In genomic region chr7:45102441-45102840, GRCm38 (mm10) we compare ENCODE assay signal across 11 mouse cellular contexts. TPM values are rescaled to one million over a fixed set of nuclear protein-coding genes. Genes with fewer than 3 reads are reported as not detected.
DNase-seq lines count a peak whose midpoint lies in the region; ATAC-seq and TF ChIP-seq lines count a peak whose summit lies in the region.
"Had no signal": no experiment of that assay in that cellular context is flagged by ENCODE, and none has a peak within 500 bp of the region (broad histone marks: within the 10 kb centered on the region; RNA-seq: fewer than 3 reads in every experiment).

No protein-coding gene starts in this region.

- peak overlapping the region; percentile 24 for H3K4me2 ChIP-seq in hindbrain, embryonic 16.5 days (ENCODE audit: low read length)
- H3K4me2 ChIP-seq in hindbrain, embryonic 13.5 days: no peak overlapping the region
- H3K4me2 ChIP-seq in lung, postnatal 0 days (replicated peaks; ENCODE audit: low read depth, low read length): peak overlapping the region; percentile 69
- H3K4me2 ChIP-seq in limb, embryonic 15.5 days: peak overlapping the region; percentile 56
- H3K4me2 ChIP-seq in stomach, embryonic 16.5 days (ENCODE audit: low read depth, low read length): peak overlapping the region; percentile 60
- no peak overlapping the region for H3K4me2 ChIP-seq in forebrain, embryonic 13.5 days
- H3K4me2 ChIP-seq: midbrain, embryonic 12.5 days had no signal

- H3K27me3 ChIP-seq in hindbrain, embryonic 16.5 days (replicated peaks; ENCODE audit: control insufficient read depth, insufficient read depth, low read length): no peaks in the 10 kb centered on the region
- no peaks in the 10 kb centered on the region for H3K27me3 ChIP-seq in hindbrain, embryonic 13.5 days
- H3K27me3 ChIP-seq in lung, postnatal 0 days (replicated peaks; ENCODE audit: insufficient read depth, low read length): no peaks in the 10 kb centered on the region
- H3K27me3 ChIP-seq in limb, embryonic 15.5 days: no peaks in the 10 kb centered on the region
- H3K27me3 ChIP-seq in stomach, embryonic 16.5 days (ENCODE audit: control insufficient read depth, insufficient read depth, low read length): no peaks in the 10 kb centered on the region
- H3K27me3 ChIP-seq in forebrain, embryonic 13.5 days: no peaks in the 10 kb centered on the region
- H3K27me3 ChIP-seq: midbrain, embryonic 12.5 days had no signal

- no peak for DNase-seq in lung, postnatal 0 days (ENCODE audit: low spot score)
- DNase-seq in lung, postnatal 4 days: no peak
- DNase-seq: spleen, adult 18-20 months; thymus, postnatal 36 days had no signal

- no peaks in the 10 kb centered on the region for H3K4me1 ChIP-seq in hindbrain, embryonic 16.5 days (ENCODE audit: control insufficient read depth, insufficient read depth, low read depth, low read length)
- peaks cover 4% of the 10 kb centered on the region; the same call in 1 of the 2 replicates for H3K4me1 ChIP-seq in hindbrain, embryonic 13.5 days (replicated peaks)
- H3K4me1 ChIP-seq in lung, postnatal 0 days (ENCODE audit: insufficient read depth, low read depth, low read length): peaks cover 4% of the 10 kb centered on the region; the same call in 1 of the 2 replicates
- peaks cover 28% of the 10 kb centered on the region for H3K4me1 ChIP-seq in limb, embryonic 15.5 days
- peaks cover 16% of the 10 kb centered on the region; the same call in 1 of the 2 replicates for H3K4me1 ChIP-seq in stomach, embryonic 16.5 days (ENCODE audit: control insufficient read depth, insufficient read depth, low read length)
- H3K4me1 ChIP-seq in forebrain, embryonic 13.5 days: no peaks in the 10 kb centered on the region

- no peak for TF ChIP-seq EP300 in lung, postnatal 0 days (IDR thresholded peaks at IDR 0.05)

- 86% methylated on average over 11 of the region's 11 CpGs for WGBS in hindbrain, embryonic 16.5 days
- WGBS in hindbrain, embryonic 13.5 days: 87% methylated on average over 11 of the region's 11 CpGs
- 73% methylated on average over 11 of the region's 11 CpGs for WGBS in lung, postnatal 0 days
- 84% methylated on average over 11 of the region's 11 CpGs for WGBS in limb, embryonic 15.5 days
- WGBS in stomach, embryonic 16.5 days: 79% methylated on average over 11 of the region's 11 CpGs
- 94% methylated on average over 11 of the region's 11 CpGs for WGBS in forebrain, embryonic 13.5 days

- no peak for ATAC-seq in hindbrain, embryonic 16.5 days
- no peak for ATAC-seq in hindbrain, embryonic 13.5 days (ENCODE audit: low FRiP score)
- no peak for ATAC-seq in lung, postnatal 0 days
- no peak for ATAC-seq in limb, embryonic 15.5 days (ENCODE audit: insufficient number of reproducible peaks, low FRiP score, low TSS enrichment, low read depth)
- ATAC-seq in stomach, embryonic 16.5 days (ENCODE audit: insufficient read depth, low FRiP score): no peak
- ATAC-seq in forebrain, embryonic 13.5 days: no peak
- ATAC-seq: activated CD4-positive, CD25-positive, alpha-beta regulatory T cell, adult 4 months had no signal

- H3K9me3 ChIP-seq in hindbrain, embryonic 16.5 days (ENCODE audit: control insufficient read depth, low read length): no peaks in the 10 kb centered on the region
- no peaks in the 10 kb centered on the region for H3K9me3 ChIP-seq in hindbrain, embryonic 13.5 days
- no peaks in the 10 kb centered on the region for H3K9me3 ChIP-seq in lung, postnatal 0 days (ENCODE audit: low read length)
- no peaks in the 10 kb centered on the region for H3K9me3 ChIP-seq in limb, embryonic 15.5 days
- H3K9me3 ChIP-seq in stomach, embryonic 16.5 days (replicated peaks; ENCODE audit: control insufficient read depth, low read length): no peaks in the 10 kb centered on the region
- H3K9me3 ChIP-seq in forebrain, embryonic 13.5 days (replicated peaks): no peaks in the 10 kb centered on the region
- H3K9me3 ChIP-seq: midbrain, embryonic 12.5 days had no signal

- H3K36me3 ChIP-seq in hindbrain, embryonic 16.5 days (ENCODE audit: control insufficient read depth, insufficient read depth, low read length): no peaks in the 10 kb centered on the region
- no peaks in the 10 kb centered on the region for H3K36me3 ChIP-seq in hindbrain, embryonic 13.5 days
- no peaks in the 10 kb centered on the region for H3K36me3 ChIP-seq in lung, postnatal 0 days (ENCODE audit: insufficient read depth, low read length)
- H3K36me3 ChIP-seq in limb, embryonic 15.5 days: 0 out of 2 replicates have a peak, but pooled peaks cover 2% of the 10 kb centered on the region
- no peaks in the 10 kb centered on the region for H3K36me3 ChIP-seq in stomach, embryonic 16.5 days (ENCODE audit: control insufficient read depth, insufficient read depth, low read length)
- no peaks in the 10 kb centered on the region for H3K36me3 ChIP-seq in forebrain, embryonic 13.5 days (ENCODE audit: poor library complexity, severe bottlenecking)
- H3K36me3 ChIP-seq: midbrain, embryonic 12.5 days had no signal

- H3K27ac ChIP-seq in hindbrain, embryonic 16.5 days (ENCODE audit: low read depth, low read length): no peak overlapping the region
- no peak overlapping the region for H3K27ac ChIP-seq in hindbrain, embryonic 13.5 days
- H3K27ac ChIP-seq in lung, postnatal 0 days (ENCODE audit: low read length): no peak overlapping the region; the same call in 1 of the 2 replicates
- peak overlapping the region; percentile 96; the same call in 1 of the 2 replicates for H3K27ac ChIP-seq in limb, embryonic 15.5 days
- no peak overlapping the region for H3K27ac ChIP-seq in stomach, embryonic 16.5 days (ENCODE audit: low read length)
- H3K27ac ChIP-seq in forebrain, embryonic 13.5 days: no peak overlapping the region
- H3K27ac ChIP-seq: midbrain, embryonic 12.5 days had no signal

- H3K9ac ChIP-seq in hindbrain, embryonic 16.5 days (ENCODE audit: low read depth, low read length): no peak overlapping the region
- H3K9ac ChIP-seq in hindbrain, embryonic 13.5 days: no peak overlapping the region
- 0 out of 2 replicates have a peak overlapping the region, but pooled peaks have one; percentile 60 for H3K9ac ChIP-seq in lung, postnatal 0 days (replicated peaks; ENCODE audit: low read depth)
- H3K9ac ChIP-seq in limb, embryonic 15.5 days: 0 out of 2 replicates have a peak overlapping the region, but pooled peaks have one; percentile 14
- peak overlapping the region; percentile 80; the same call in 1 of the 2 replicates for H3K9ac ChIP-seq in stomach, embryonic 16.5 days (ENCODE audit: low read length)
- H3K9ac ChIP-seq in forebrain, embryonic 13.5 days: no peak overlapping the region
- H3K9ac ChIP-seq: midbrain, embryonic 12.5 days had no signal

- no peak overlapping the region; the same call in 1 of the 2 replicates for H3K4me3 ChIP-seq in hindbrain, embryonic 16.5 days (ENCODE audit: low read length)
- no peak overlapping the region for H3K4me3 ChIP-seq in hindbrain, embryonic 13.5 days
- peak overlapping the region; percentile 49; the same call in 1 of the 2 replicates for H3K4me3 ChIP-seq in lung, postnatal 0 days (ENCODE audit: low read depth, low read length)
- peak overlapping the region; percentile 39 for H3K4me3 ChIP-seq in limb, embryonic 15.5 days
- peak overlapping the region; percentile 51 for H3K4me3 ChIP-seq in stomach, embryonic 16.5 days (replicated peaks; ENCODE audit: low read length)
- H3K4me3 ChIP-seq in forebrain, embryonic 13.5 days: no peak overlapping the region
- H3K4me3 ChIP-seq: midbrain, embryonic 12.5 days had no signal

- TF ChIP-seq CTCF in lung, postnatal 0 days (IDR thresholded peaks at IDR 0.05): no peak

RNA-seq across cellular contexts. Expression of gene Fcgrt, which starts 1.2 kb away (rescaled TPM):
- polyA plus RNA-seq in hindbrain, embryonic 16.5 days (2015; fragmentation: Nextera tagmentation; extraction: Ambion mirVana): 34.1 and 40.2 TPM in 2 replicates
- 26.9 and 28.3 TPM in 2 replicates for polyA plus RNA-seq in hindbrain, embryonic 13.5 days (2015; fragmentation: Nextera tagmentation; extraction: Ambion mirVana)
- 138 and 143 TPM in 2 replicates for polyA plus RNA-seq in lung, postnatal 0 days (2015; fragmentation: Nextera tagmentation; extraction: Ambion mirVana)
- 99.7 and 121 TPM in 2 replicates for polyA plus RNA-seq in limb, embryonic 15.5 days (2015; fragmentation: Nextera tagmentation; extraction: Ambion mirVana)
- 138 and 149 TPM in 2 replicates for polyA plus RNA-seq in stomach, embryonic 16.5 days (2015; fragmentation: Nextera tagmentation; extraction: Ambion mirVana)
- 8.0 and 9.9 TPM in 2 replicates for polyA plus RNA-seq in forebrain, embryonic 13.5 days (2015; fragmentation: Nextera tagmentation; extraction: Ambion mirVana)

RNA-seq across cellular contexts. Expression of gene Rcn3, which starts 10.4 kb away (rescaled TPM):
- polyA plus RNA-seq in hindbrain, embryonic 16.5 days (2015; fragmentation: Nextera tagmentation; extraction: Ambion mirVana): 63.3 and 77.3 TPM in 2 replicates
- 93.8 and 103 TPM in 2 replicates for polyA plus RNA-seq in hindbrain, embryonic 13.5 days (2015; fragmentation: Nextera tagmentation; extraction: Ambion mirVana)
- polyA plus RNA-seq in lung, postnatal 0 days (2015; fragmentation: Nextera tagmentation; extraction: Ambion mirVana): 158 and 162 TPM in 2 replicates
- 653 and 714 TPM in 2 replicates for polyA plus RNA-seq in limb, embryonic 15.5 days (2015; fragmentation: Nextera tagmentation; extraction: Ambion mirVana)
- polyA plus RNA-seq in stomach, embryonic 16.5 days (2015; fragmentation: Nextera tagmentation; extraction: Ambion mirVana): 388 and 395 TPM in 2 replicates
- 61.3 and 62.0 TPM in 2 replicates for polyA plus RNA-seq in forebrain, embryonic 13.5 days (2015; fragmentation: Nextera tagmentation; extraction: Ambion mirVana)

RNA-seq across cellular contexts. Expression of gene Rps11, which starts 21.8 kb away (rescaled TPM):
- polyA plus RNA-seq in hindbrain, embryonic 16.5 days (2015; fragmentation: Nextera tagmentation; extraction: Ambion mirVana): 698 and 709 TPM in 2 replicates
- polyA plus RNA-seq in hindbrain, embryonic 13.5 days (2015; fragmentation: Nextera tagmentation; extraction: Ambion mirVana): 994 and 999 TPM in 2 replicates
- 972 and 1,016 TPM in 2 replicates for polyA plus RNA-seq in lung, postnatal 0 days (2015; fragmentation: Nextera tagmentation; extraction: Ambion mirVana)
- polyA plus RNA-seq in limb, embryonic 15.5 days (2015; fragmentation: Nextera tagmentation; extraction: Ambion mirVana): 1,215 and 1,484 TPM in 2 replicates
- 1,225 and 1,374 TPM in 2 replicates for polyA plus RNA-seq in stomach, embryonic 16.5 days (2015; fragmentation: Nextera tagmentation; extraction: Ambion mirVana)
- polyA plus RNA-seq in forebrain, embryonic 13.5 days (2015; fragmentation: Nextera tagmentation; extraction: Ambion mirVana): 1,342 and 1,406 TPM in 2 replicates

RNA-seq across cellular contexts. Expression of gene Rpl13a, which starts 26.1 kb away (rescaled TPM):
- polyA plus RNA-seq in hindbrain, embryonic 16.5 days (2015; fragmentation: Nextera tagmentation; extraction: Ambion mirVana): 587 and 622 TPM in 2 replicates
- 770 and 846 TPM in 2 replicates for polyA plus RNA-seq in hindbrain, embryonic 13.5 days (2015; fragmentation: Nextera tagmentation; extraction: Ambion mirVana)
- polyA plus RNA-seq in lung, postnatal 0 days (2015; fragmentation: Nextera tagmentation; extraction: Ambion mirVana): 1,107 and 1,148 TPM in 2 replicates
- 1,220 and 1,390 TPM in 2 replicates for polyA plus RNA-seq in limb, embryonic 15.5 days (2015; fragmentation: Nextera tagmentation; extraction: Ambion mirVana)
- 1,102 and 1,332 TPM in 2 replicates for polyA plus RNA-seq in stomach, embryonic 16.5 days (2015; fragmentation: Nextera tagmentation; extraction: Ambion mirVana)
- 998 and 1,188 TPM in 2 replicates for polyA plus RNA-seq in forebrain, embryonic 13.5 days (2015; fragmentation: Nextera tagmentation; extraction: Ambion mirVana)

RNA-seq across cellular contexts. Expression of gene Gm45713, which starts 33.6 kb away (rescaled TPM):
- 0.16 and 0.37 TPM in 2 replicates for polyA plus RNA-seq in hindbrain, embryonic 16.5 days (2015; fragmentation: Nextera tagmentation; extraction: Ambion mirVana)
- 0.14 TPM in 1 of 2 replicates, not detected in the other for polyA plus RNA-seq in hindbrain, embryonic 13.5 days (2015; fragmentation: Nextera tagmentation; extraction: Ambion mirVana)
- polyA plus RNA-seq in lung, postnatal 0 days (2015; fragmentation: Nextera tagmentation; extraction: Ambion mirVana): 0.62 and 0.96 TPM in 2 replicates
- polyA plus RNA-seq in limb, embryonic 15.5 days (2015; fragmentation: Nextera tagmentation; extraction: Ambion mirVana): 0.65 TPM in 1 of 2 replicates, not detected in the other
- polyA plus RNA-seq in stomach, embryonic 16.5 days (2015; fragmentation: Nextera tagmentation; extraction: Ambion mirVana): not detected in 2 replicates
- 0.13 and 0.31 TPM in 2 replicates for polyA plus RNA-seq in forebrain, embryonic 13.5 days (2015; fragmentation: Nextera tagmentation; extraction: Ambion mirVana)
- polyA plus RNA-seq: activated CD4-positive, CD25-positive, alpha-beta regulatory T cell, adult 4 months had no signal

Comparison
In these comparisons a context has a peak if more than half of its experiments do, and no peak if none do; other contexts are left out.
1. H3K4me2 ChIP-seq: peak in hindbrain, embryonic 16.5 days (single experiment), lung, postnatal 0 days (single experiment), limb, embryonic 15.5 days (single experiment) and stomach, embryonic 16.5 days (single experiment); none in hindbrain, embryonic 13.5 days (single experiment) and forebrain, embryonic 13.5 days (single experiment).
2. H3K4me3 ChIP-seq: peak in lung, postnatal 0 days (single experiment), limb, embryonic 15.5 days (single experiment) and stomach, embryonic 16.5 days (single experiment); none in hindbrain, embryonic 16.5 days (single experiment), hindbrain, embryonic 13.5 days (single experiment) and forebrain, embryonic 13.5 days (single experiment).
3. H3K9ac ChIP-seq: peak in lung, postnatal 0 days (single experiment), limb, embryonic 15.5 days (single experiment) and stomach, embryonic 16.5 days (single experiment); none in hindbrain, embryonic 16.5 days (single experiment), hindbrain, embryonic 13.5 days (single experiment) and forebrain, embryonic 13.5 days (single experiment).